Mouse (Mus musculus): ENCODE measurements around the gene Osbpl6. TPM values are rescaled to one million over a fixed set of nuclear protein-coding genes. Genes with fewer than 3 reads are reported as not detected.

Osbpl6 gene
- polyA plus RNA-seq, 1 experiment: 40.8 TPM

GRCm38 (mm10) chr2:76369821-76370655, 36.3 kb upstream of the Osbpl6 start, which contains the start of gene Rbm45:
Gene Rbm45 (plus strand): TSS chr2:76369984.
- Histone ChIP-seq H3K4me3 (replicated peaks; ENCODE audit: insufficient read depth, low read depth, low read length) (peak within 1 kb of the TSS; percentile 81), H3K27me3 (ENCODE audit: control insufficient read depth, insufficient read depth, low read length) (no peaks in the 10 kb centered on the region), H3K4me1 (ENCODE audit: control insufficient read depth, insufficient read depth, low read length) (no peaks in the 10 kb centered on the region), H3K27ac (ENCODE audit: insufficient read depth, low read length) (0 out of 2 replicates have a peak within 1 kb of the TSS, but pooled peaks have one; percentile 27)
- DNase-seq: peak; percentile 87 to 92
- WGBS: under 1% methylated on average over 61 of the region's 61 CpGs
- TF ChIP-seq POLR2A (IDR thresholded peaks at IDR 0.05; ENCODE audit: borderline replicate concordance, insufficient read depth, low read length) (peak; percentile 42; the same call in 1 of the 2 replicates), CTCF (IDR thresholded peaks at IDR 0.05; ENCODE audit: borderline replicate concordance, insufficient read depth, low read depth, low read length) (peak; percentile 73)

GRCm38 (mm10) chr2:76370656-76370922, 35.7 kb upstream of the Osbpl6 start:
- peak overlapping the region; percentile 81 for H3K4me3 ChIP-seq (replicated peaks; ENCODE audit: insufficient read depth, low read depth, low read length)
- no peaks in the 10 kb centered on the region for H3K27me3 ChIP-seq (ENCODE audit: control insufficient read depth, insufficient read depth, low read length)
- no peaks in the 10 kb centered on the region for H3K4me1 ChIP-seq (ENCODE audit: control insufficient read depth, insufficient read depth, low read length)
- no peak for DNase-seq
- no peak for TF ChIP-seq CTCF (IDR thresholded peaks at IDR 0.05; ENCODE audit: borderline replicate concordance, insufficient read depth, low read depth, low read length)
- TF ChIP-seq POLR2A (IDR thresholded peaks at IDR 0.05; ENCODE audit: borderline replicate concordance, insufficient read depth, low read length): no peak
- no peak overlapping the region for H3K27ac ChIP-seq (ENCODE audit: insufficient read depth, low read length)
- WGBS: 4% methylated on average over 7 of the region's 7 CpGs

- H3K27ac ChIP-seq (ENCODE audit: insufficient read depth, low read length): no peak overlapping the region
- H3K4me3 ChIP-seq (replicated peaks; ENCODE audit: insufficient read depth, low read depth, low read length): no peak overlapping the region
- H3K4me1 ChIP-seq (ENCODE audit: control insufficient read depth, insufficient read depth, low read length): no peaks in the 10 kb centered on the region
- 87% methylated on average over 4 of the region's 4 CpGs for WGBS
- TF ChIP-seq POLR2A (IDR thresholded peaks at IDR 0.05; ENCODE audit: borderline replicate concordance, insufficient read depth, low read length) (no peak), CTCF (IDR thresholded peaks at IDR 0.05; ENCODE audit: borderline replicate concordance, insufficient read depth, low read depth, low read length) (no peak)
- DNase-seq: no peak
- H3K27me3 ChIP-seq (ENCODE audit: control insufficient read depth, insufficient read depth, low read length): no peaks in the 10 kb centered on the region
Observed at GRCm38 (mm10) chr2:76372244-76372643, 34.1 kb upstream of the Osbpl6 start.

- Histone ChIP-seq H3K27me3 (ENCODE audit: control insufficient read depth, insufficient read depth, low read length) (no peaks in the 10 kb centered on the region), H3K4me1 (ENCODE audit: control insufficient read depth, insufficient read depth, low read length) (no peaks in the 10 kb centered on the region), H3K27ac (ENCODE audit: insufficient read depth, low read length) (no peak overlapping the region), H3K4me3 (replicated peaks; ENCODE audit: insufficient read depth, low read depth, low read length) (no peak overlapping the region)
- TF ChIP-seq CTCF (IDR thresholded peaks at IDR 0.05; ENCODE audit: borderline replicate concordance, insufficient read depth, low read depth, low read length) (no peak), POLR2A (IDR thresholded peaks at IDR 0.05; ENCODE audit: borderline replicate concordance, insufficient read depth, low read length) (no peak)
- no peak for DNase-seq
- WGBS: 89% methylated on average over 6 of the region's 6 CpGs
Observed at GRCm38 (mm10) chr2:76374544-76375206, 31.6 kb upstream of the Osbpl6 start.

- DNase-seq: no peak
- no peak overlapping the region for H3K4me3 ChIP-seq (replicated peaks; ENCODE audit: insufficient read depth, low read depth, low read length)
Observed at GRCm38 (mm10) chr2:76378646-76379045, 27.7 kb upstream of the Osbpl6 start.

GRCm38 (mm10) chr2:76386531-76386930, 19.8 kb upstream of the Osbpl6 start:
- Histone ChIP-seq H3K27me3 (ENCODE audit: control insufficient read depth, insufficient read depth, low read length) (no peaks in the 10 kb centered on the region), H3K27ac (ENCODE audit: insufficient read depth, low read length) (no peak overlapping the region), H3K4me1 (ENCODE audit: control insufficient read depth, insufficient read depth, low read length) (no peaks in the 10 kb centered on the region), H3K4me3 (replicated peaks; ENCODE audit: insufficient read depth, low read depth, low read length) (no peak overlapping the region)
- TF ChIP-seq POLR2A (IDR thresholded peaks at IDR 0.05; ENCODE audit: borderline replicate concordance, insufficient read depth, low read length): no peak
- DNase-seq: no peak

More at GRCm38 (mm10) chr2:76378646-76379045, 27.7 kb upstream of the Osbpl6 start:
- no peak overlapping the region for H3K27ac ChIP-seq (ENCODE audit: insufficient read depth, low read length)
- H3K27me3 ChIP-seq (ENCODE audit: control insufficient read depth, insufficient read depth, low read length): no peaks in the 10 kb centered on the region
- no peak for TF ChIP-seq CTCF (IDR thresholded peaks at IDR 0.05; ENCODE audit: borderline replicate concordance, insufficient read depth, low read depth, low read length)
- no peak for TF ChIP-seq POLR2A (IDR thresholded peaks at IDR 0.05; ENCODE audit: borderline replicate concordance, insufficient read depth, low read length)
- no peaks in the 10 kb centered on the region for H3K4me1 ChIP-seq (ENCODE audit: control insufficient read depth, insufficient read depth, low read length)
- WGBS: 94% methylated on average over 19 of the region's 19 CpGs

- TF ChIP-seq POLR2A (IDR thresholded peaks at IDR 0.05; ENCODE audit: borderline replicate concordance, insufficient read depth, low read length) (no peak), CTCF (IDR thresholded peaks at IDR 0.05; ENCODE audit: borderline replicate concordance, insufficient read depth, low read depth, low read length) (no peak)
- Histone ChIP-seq H3K4me1 (ENCODE audit: control insufficient read depth, insufficient read depth, low read length) (no peaks in the 10 kb centered on the region), H3K4me3 (replicated peaks; ENCODE audit: insufficient read depth, low read depth, low read length) (no peak overlapping the region), H3K27ac (ENCODE audit: insufficient read depth, low read length) (no peak overlapping the region), H3K27me3 (ENCODE audit: control insufficient read depth, insufficient read depth, low read length) (no peaks in the 10 kb centered on the region)
- DNase-seq: no peak
Observed at GRCm38 (mm10) chr2:76400178-76400577, 6.1 kb upstream of the Osbpl6 start.
